Mouse (Mus musculus): ENCODE measurements around the gene Adamts14.
A peak's percentile ranks its signal among the peaks of the same experiment; 100 is the strongest.

Adamts14 gene

DNA sequence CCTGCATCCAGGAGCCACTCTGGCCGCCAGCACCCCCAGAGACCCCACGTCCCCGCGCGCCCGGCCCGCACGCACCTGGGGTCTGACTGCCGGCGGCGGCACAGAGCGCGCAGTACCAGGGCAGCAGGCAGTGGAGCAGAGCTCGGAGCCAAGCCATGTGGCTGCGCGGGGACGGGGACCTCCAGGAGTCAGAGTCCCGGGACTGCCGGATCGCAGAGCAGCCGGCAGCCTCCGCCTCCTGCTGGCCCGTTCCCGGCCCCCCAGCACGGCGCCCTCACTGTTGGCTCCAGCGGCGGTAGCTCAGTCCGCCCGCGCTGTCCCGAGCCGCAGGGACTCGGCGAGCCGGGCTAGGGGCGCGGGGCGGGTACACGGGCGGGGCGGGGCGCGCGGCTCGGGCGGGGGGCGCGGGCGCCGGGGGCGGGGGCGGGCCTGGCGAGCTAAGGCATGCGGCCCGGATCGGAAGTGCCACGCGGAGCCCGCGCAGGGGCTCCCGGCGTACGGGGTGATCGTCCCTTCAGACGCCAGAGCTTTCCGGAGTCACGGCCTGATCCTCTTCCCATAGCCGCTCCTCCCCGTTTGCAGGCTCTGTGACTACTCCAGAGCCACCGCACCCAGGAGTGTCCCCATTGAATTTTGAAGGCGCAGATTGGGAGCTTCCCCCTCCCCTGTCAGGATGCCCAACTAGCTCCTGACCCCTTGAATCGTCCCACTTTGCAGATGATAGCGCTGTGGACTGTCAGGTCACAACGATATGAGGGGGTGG, at the start of gene Adamts14:
Gene Adamts14, minus strand, starts transcription at position 358 of the 763 bp plus-strand sequence.
- DNase-seq (ENCODE audit: low spot score): no peak

DNA sequence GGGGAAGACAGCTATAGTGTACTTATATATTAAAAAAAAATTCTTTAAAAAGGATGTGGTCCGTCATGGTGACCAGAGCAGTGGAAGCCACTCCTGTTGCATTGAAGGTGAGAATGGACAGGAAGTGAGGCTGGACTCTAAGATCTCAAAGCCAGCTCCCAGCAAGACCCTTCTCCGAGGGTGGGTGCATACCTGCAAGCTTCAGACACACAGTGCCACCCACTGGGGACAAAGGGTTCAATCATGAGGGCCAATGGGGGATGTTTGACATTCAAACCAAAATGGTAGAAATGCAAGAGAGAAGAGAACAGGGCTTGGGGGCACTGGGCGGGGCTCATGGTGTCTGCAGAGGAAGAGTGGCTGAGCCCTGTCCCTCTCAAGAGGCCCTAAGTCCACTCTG, 45.3 kb upstream of the Adamts14 start:
- no peak for DNase-seq (ENCODE audit: low spot score)

DNA sequence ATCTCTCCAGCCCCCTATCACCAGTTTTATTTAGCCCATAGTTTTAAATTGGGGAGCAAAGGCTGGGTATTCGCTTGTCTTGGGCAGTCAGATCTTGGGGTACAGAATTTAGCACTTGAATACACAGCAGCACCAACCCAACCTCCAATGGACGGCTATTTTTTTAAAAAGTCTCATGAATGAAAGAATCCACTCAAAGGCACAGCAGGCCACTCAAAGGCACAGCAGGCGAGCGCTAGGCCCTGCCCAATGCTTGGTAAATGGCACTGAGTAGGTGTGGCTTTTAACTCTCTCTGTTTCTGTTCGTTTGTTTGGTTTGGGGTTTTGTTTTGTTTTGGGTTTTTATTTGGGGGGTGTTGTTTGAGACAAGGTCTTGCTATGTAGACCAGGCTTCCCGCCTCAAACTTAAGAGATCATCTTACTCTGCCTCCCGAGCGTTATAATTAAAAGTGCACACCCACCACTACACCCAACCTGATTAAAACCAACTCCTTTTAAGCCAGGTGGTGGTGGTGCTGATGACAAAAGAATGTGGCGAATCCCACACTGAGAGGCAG, 42.2 kb upstream of the Adamts14 start:
- no peak for DNase-seq (ENCODE audit: low spot score)

- DNase-seq (ENCODE audit: low spot score): no peak
These were observed 40.5 kb upstream of the Adamts14 start for GRCm38 (mm10) chr10:61313750-61314149.

DNA sequence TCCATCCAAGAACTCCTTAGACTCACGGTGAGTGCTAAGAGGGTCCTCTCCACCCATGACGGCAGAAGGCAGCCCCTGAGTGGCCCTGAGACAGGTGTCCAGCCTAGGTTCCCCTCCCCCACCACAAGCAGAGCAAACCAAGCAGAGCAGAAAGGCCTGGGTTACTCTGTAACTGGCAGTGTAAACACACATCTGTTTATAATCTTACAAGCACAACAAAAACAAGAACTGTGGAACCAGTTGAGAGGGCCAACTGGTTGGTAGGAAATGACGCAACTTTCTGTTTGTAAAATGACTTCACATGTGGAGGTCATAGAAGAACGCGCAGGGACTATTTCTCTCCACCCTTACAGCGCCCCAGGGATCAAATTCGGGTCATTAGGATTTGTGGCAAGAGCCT, 39.5 kb upstream of the Adamts14 start:
- DNase-seq (ENCODE audit: low spot score): no peak

GRCm38 (mm10) chr10:61312159-61312558, 38.9 kb upstream of the Adamts14 start:
- DNase-seq (ENCODE audit: low spot score): no peak

DNA sequence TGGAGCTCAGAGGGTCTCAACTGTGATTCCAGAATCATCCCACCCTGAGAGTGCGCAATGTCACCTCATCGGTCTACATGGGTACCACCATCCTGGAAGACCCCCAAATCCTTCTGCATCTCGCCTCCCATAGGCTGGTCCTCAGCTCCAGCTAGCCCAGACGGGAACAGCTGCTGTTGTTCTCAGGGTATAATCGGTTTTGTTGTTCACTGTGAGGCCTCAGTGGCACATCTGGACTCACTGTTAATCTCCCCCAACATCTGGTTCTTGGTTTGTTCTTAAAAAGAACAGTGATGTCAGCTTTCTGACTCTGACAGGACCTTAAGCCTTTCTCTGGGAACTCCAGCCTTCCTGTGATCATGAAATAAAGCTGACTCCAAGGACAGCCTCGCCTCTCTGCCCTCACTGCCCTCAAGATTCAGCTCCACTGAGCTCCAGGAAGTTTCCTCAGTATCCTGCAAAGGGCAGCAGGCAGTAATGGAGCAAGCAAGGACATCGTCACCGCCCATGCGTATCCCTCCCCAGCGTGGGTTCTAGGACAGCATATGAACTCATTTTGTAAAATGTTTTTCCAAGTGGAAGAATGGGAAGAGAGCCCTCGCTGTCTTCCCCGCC, 35.6 kb upstream of the Adamts14 start:
- DNase-seq (ENCODE audit: low spot score): no peak

GRCm38 (mm10) chr10:61305928-61306590, 32.8 kb upstream of the Adamts14 start:
- DNase-seq (ENCODE audit: low spot score): no peak

DNA sequence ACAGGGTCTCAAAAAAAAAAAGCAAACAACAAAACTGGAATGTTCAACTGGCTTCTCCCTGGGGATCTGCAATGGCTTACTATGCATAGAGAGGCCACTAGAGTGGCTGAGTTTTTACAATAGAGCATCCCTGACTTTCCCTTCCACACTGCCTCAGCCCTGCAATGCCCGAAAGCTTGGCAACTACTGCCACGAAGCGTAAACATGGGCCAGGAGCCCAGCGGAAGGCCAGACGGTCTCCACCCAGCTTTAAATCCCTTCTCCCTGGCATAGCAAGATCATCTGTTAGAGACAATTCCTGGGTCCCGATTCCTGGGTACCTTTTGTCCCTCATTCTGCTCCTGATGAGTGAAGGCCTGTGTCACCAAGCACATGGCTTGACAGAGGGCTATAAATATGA, 30.8 kb upstream of the Adamts14 start:
- DNase-seq (ENCODE audit: low spot score): no peak

- no peak for DNase-seq (ENCODE audit: low spot score)
These were observed 27.8 kb upstream of the Adamts14 start for GRCm38 (mm10) chr10:61300996-61301395.

DNA sequence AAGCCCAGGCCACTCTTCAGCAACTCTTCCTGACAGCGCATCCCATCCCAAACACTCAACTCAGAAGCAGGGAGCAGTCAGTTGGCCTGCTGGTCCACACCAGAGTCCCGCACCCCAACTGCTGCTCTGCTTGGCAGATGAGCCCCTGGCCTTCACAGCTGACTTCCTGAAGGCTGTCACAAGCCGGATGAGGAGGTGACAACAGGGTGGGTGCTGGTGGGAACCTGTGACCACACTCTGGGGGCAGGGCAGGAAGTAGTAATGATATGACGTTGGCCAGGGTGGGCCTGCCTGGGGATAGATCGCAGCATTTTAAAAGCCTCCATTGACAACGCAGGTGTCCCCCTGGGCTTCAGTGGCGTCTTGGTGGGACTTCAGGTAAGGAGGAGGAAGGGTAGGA, 24.2 kb upstream of the Adamts14 start, which contains the start of gene Prf1:
Gene Prf1, plus strand, starts transcription at position 357 of the 400 bp plus-strand sequence.
- peak; percentile 25 for DNase-seq (ENCODE audit: low spot score)

- no peak for DNase-seq (ENCODE audit: low spot score)
These were observed 23.6 kb upstream of the Adamts14 start for GRCm38 (mm10) chr10:61296713-61297445.

- no peak for DNase-seq (ENCODE audit: low spot score)
These were observed 21.0 kb upstream of the Adamts14 start for GRCm38 (mm10) chr10:61294242-61294641.

DNA sequence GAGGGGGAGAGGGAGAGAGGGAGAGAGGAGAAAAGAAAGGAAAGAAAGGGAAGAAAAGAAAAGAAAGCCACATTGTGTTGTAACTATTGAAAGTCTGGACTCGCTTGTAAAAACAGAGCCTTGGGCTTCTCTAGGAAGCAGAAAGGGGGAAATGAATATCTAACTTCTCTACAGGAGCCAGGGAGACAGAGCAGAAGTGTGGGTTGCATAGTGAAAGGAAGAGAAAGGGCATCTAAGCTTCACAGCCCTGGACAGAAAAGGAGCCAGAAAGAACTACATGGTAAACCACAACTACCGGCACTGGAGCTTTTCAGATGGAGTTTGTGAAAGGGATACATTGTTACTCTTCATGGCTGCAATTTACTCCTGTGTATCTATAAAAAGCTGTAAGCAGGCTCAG, 17.2 kb upstream of the Adamts14 start:
- no peak for DNase-seq (ENCODE audit: low spot score)

- no peak for DNase-seq (ENCODE audit: low spot score)
These were observed 16.8 kb upstream of the Adamts14 start for GRCm38 (mm10) chr10:61290016-61290415.

DNA sequence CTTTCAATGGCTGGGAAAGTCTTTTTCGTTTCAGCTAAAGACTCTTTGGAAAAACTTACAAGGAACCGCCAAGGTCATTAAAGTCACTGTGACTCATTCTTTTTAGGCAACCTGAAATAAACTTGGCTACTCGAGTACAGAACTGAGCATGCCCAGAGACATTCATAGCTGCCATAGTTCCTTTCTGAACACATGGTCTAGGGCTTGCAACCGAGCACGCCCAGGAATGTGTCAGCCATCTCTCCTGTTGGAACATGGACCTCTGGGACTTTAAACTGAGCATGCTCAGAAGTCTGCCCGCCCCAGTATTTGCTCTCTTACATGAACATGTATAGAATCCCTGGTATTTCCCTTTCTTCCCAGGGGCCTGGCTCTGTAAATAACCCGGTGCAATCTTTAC, 13.0 kb upstream of the Adamts14 start:
- no peak for DNase-seq (ENCODE audit: low spot score)

- DNase-seq (ENCODE audit: low spot score): no peak
These were observed 12.0 kb upstream of the Adamts14 start for GRCm38 (mm10) chr10:61285271-61285670.

DNA sequence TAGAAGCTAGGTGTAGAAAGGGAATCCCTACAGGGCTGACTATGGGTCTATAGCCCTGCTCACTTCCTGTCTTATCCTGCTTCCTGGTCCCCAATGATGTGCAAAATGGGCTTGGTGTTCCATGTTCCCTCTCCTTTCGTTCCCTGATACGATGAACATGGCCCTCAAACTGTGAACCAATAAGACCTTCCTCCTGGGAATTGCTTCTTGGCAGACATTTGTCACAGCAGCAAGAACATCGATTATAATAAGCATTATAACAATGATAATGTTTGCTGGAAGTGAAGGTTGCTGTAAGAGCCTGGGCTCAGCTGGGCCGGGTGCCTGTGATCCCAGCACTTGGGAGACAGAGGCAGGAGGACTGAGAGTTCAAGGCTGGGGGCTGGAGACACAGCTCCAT, 11.1 kb upstream of the Adamts14 start:
- no peak for DNase-seq (ENCODE audit: low spot score)

DNA sequence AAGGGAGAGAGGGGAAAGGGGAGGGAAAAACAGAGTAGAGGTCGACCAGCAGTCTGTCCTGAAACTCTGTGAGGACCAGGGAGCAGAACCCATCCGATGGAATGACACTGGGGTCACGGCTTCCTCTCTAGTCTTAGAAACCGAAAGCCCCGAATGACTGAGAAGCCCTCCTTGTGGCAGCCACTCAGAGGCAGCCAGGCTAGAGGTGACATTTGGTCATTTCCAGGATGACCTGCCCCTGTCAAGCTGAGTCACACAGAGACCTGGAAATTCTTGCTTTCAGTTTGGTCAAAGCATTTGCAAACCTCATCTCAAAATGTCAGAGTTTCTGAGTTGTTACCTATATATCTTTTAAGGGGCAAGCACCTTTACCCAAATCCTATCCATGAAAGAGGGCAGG, 7.9 kb upstream of the Adamts14 start:
- DNase-seq (ENCODE audit: low spot score): no peak

GRCm38 (mm10) chr10:61277918-61278674, 4.9 kb upstream of the Adamts14 start:
- no peak for DNase-seq (ENCODE audit: low spot score)

DNA sequence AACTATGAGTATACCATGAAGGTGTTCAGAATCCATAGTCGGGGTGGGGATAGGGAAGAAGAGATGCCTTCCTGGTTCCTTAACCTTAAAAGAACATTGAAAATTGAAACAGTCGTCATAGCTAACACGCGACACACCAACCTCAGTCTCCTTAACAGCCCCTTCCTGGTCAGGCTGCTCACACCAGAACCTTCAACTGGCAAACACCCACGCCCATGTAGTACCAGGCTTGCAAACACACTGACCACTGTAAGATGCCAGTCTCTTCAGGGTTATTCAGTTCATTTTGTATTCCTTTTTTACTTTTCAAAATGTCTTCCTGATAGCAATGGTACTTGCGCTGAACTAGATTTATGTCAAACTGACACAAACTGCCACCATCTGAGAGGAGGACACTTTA, 3.8 kb upstream of the Adamts14 start:
- no peak for DNase-seq (ENCODE audit: low spot score)
